Mouse (Mus musculus): ENCODE measurements around the gene Wdr89. TPM values are rescaled to one million over a fixed set of nuclear protein-coding genes. Genes with fewer than 3 reads are reported as not detected.

Gene Wdr89
- polyA plus RNA-seq, 1 experiment from 2014 or later: 15.2 TPM

DNA sequence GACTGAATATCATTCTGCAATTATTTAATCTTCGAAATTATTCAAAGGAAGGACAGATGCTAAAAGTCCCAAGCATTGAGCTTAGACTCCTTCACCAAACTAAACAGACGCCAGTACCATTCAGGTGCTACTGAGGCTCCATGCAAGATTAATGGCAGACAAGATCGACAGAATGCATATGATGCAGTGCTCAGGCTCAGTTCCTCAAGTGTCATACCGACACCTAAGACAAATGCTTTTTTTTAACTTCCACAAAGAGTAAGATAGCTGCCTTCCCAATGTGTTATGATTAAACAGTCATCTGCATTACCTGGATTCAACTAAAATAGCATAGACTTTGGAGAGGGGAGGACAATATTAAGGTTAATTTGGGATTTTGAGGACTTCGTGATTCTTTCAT, 74.9 kb downstream of the Wdr89 start:
- peaks cover 40% of the 10 kb centered on the region for H3K36me3 ChIP-seq
- 53% methylated on average over 5 of the region's 5 CpGs for WGBS
- H3K9me3 ChIP-seq (replicated peaks): no peaks in the 10 kb centered on the region
- no peak for DNase-seq (ENCODE audit: low spot score)
- no peak overlapping the region for H3K27ac ChIP-seq
- H3K4me1 ChIP-seq: peaks cover 19% of the 10 kb centered on the region
- H3K27me3 ChIP-seq (ENCODE audit: low read depth, poor library complexity, severe bottlenecking): no peaks in the 10 kb centered on the region
- peak overlapping the region; percentile 100 for H3K4me3 ChIP-seq

GRCm38 (mm10) chr12:75593817-75594216, 75.5 kb downstream of the Wdr89 start:
- Histone ChIP-seq H3K4me3 (0 out of 2 replicates have a peak overlapping the region, but pooled peaks have one; percentile 100), H3K9me3 (replicated peaks) (no peaks in the 10 kb centered on the region), H3K36me3 (peaks cover 46% of the 10 kb centered on the region), H3K27ac (no peak overlapping the region), H3K4me1 (peaks cover 15% of the 10 kb centered on the region), H3K27me3 (ENCODE audit: low read depth, poor library complexity, severe bottlenecking) (no peaks in the 10 kb centered on the region)
- 81% methylated on average over 4 of the region's 4 CpGs for WGBS
- no peak for DNase-seq (ENCODE audit: low spot score)

- Histone ChIP-seq H3K36me3 (peaks cover 88% of the 10 kb centered on the region), H3K4me3 (no peak overlapping the region), H3K9me3 (replicated peaks) (no peaks in the 10 kb centered on the region), H3K27ac (no peak overlapping the region), H3K27me3 (ENCODE audit: low read depth, poor library complexity, severe bottlenecking) (no peaks in the 10 kb centered on the region), H3K4me1 (no peaks in the 10 kb centered on the region)
- no peak for DNase-seq (ENCODE audit: low spot score)
These were observed 81.8 kb downstream of the Wdr89 start for GRCm38 (mm10) chr12:75587501-75587900.

DNA sequence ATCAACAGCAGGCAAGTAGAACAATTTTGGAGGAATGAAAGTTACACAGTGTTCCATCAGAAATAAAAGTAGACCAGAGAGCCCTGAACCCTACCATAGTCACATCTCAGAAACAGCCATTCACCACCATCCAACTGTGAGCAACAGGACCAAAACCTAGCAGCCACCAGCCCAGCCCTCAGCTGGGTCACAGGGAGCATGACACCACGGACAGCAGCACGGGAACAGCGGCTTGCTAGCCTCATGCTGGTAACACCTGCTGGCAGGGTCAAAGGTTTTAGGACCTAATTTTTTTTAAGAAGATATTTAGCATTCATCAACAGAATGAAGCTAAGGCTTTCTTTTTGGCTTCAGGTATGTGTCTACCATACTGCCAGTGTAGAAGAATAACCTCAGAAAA, 85.6 kb downstream of the Wdr89 start:
- WGBS: 78% methylated on average over 3 of the region's 3 CpGs
- peak; percentile 22 for DNase-seq (ENCODE audit: low spot score)
- Histone ChIP-seq H3K27ac (no peak overlapping the region), H3K9me3 (replicated peaks) (no peaks in the 10 kb centered on the region), H3K36me3 (peaks cover 64% of the 10 kb centered on the region), H3K27me3 (ENCODE audit: low read depth, poor library complexity, severe bottlenecking) (no peaks in the 10 kb centered on the region), H3K4me1 (no peaks in the 10 kb centered on the region), H3K4me3 (no peak overlapping the region)

Other genes with a start within 250 kb of the Wdr89 start
- 12.6 and 12.7 TPM in 2 replicates for gene Ppp2r5e, start 73.3 kb downstream of the Wdr89 start, polyA plus RNA-seq (2016; fragmentation: Nextera tagmentation; extraction: Ambion mirVana)
- gene Sgpp1, start 66.2 kb upstream of the Wdr89 start, polyA plus RNA-seq (2016; fragmentation: Nextera tagmentation; extraction: Ambion mirVana): 5.1 and 6.7 TPM in 2 replicates
- 89.8 and 113 TPM in 2 replicates for gene Syne2, start 148.6 kb upstream of the Wdr89 start, polyA plus RNA-seq (2016; fragmentation: Nextera tagmentation; extraction: Ambion mirVana)